Mouse (Mus musculus) MEL (cell line): ENCODE measurements around the gene Ube2m. TPM values are rescaled to one million over a fixed set of nuclear protein-coding genes. Genes with fewer than 3 reads are reported as not detected.

Experiments used
- DNase-seq: peaks from one replicate; pipeline ENCODE4 v3.0.0; 2011; ENCODE audit warnings: low read depth, low spot score
- H3K27ac ChIP-seq: 2 replicates; pipeline ENCODE4 v1.5.1; 2012; ENCODE audit warnings: low read depth, mild to moderate bottlenecking, control low read depth, low read length, moderate library complexity; ENCODE audit not compliant: control insufficient read depth
- H3K27me3 ChIP-seq, 2 experiments: fragments of 150-350 bp in 1 of 2; sonication (generic) in 1 of 2; 2 replicates each; pipeline ENCODE4 v1.6.1; 2012; ENCODE audit warnings: low read length in 2 of 2, mild to moderate bottlenecking in 2 of 2, improper control_type of control experiment in 1 of 2, moderate library complexity in 1 of 2; ENCODE audit not compliant: insufficient read depth in 2 of 2, control insufficient read depth in 1 of 2
- H3K36me3 ChIP-seq, 2 experiments: 2 replicates each; pipeline ENCODE4 v1.6.1; 2012 to 2014; ENCODE audit warnings: low read length in 2 of 2, improper control_type of control experiment in 1 of 2, inconsistent platforms in 1 of 2, mild to moderate bottlenecking in 1 of 2; ENCODE audit not compliant: insufficient read depth in 2 of 2, control insufficient read depth in 1 of 2
- H3K4me1 ChIP-seq, 2 experiments: fragments of 150-350 bp in 1 of 2; sonication (generic) in 1 of 2; 2 replicates each; pipeline ENCODE4 v1.6.1; 2012; ENCODE audit warnings: low read length in 2 of 2, improper control_type of control experiment in 1 of 2, mild to moderate bottlenecking in 1 of 2; ENCODE audit not compliant: insufficient read depth in 2 of 2, control insufficient read depth in 1 of 2
- H3K4me3 ChIP-seq, 2 experiments: fragments of 150-350 bp in 1 of 2; sonication (generic) in 1 of 2; 2 replicates each; pipeline ENCODE4 v1.5.1; 2012; ENCODE audit warnings: low read depth in 2 of 2, low read length in 2 of 2, mild to moderate bottlenecking in 2 of 2, moderate library complexity in 2 of 2, control low read depth in 1 of 2, improper control_type of control experiment in 1 of 2; ENCODE audit not compliant: control insufficient read depth in 1 of 2, insufficient read depth in 1 of 2
- H3K79me2 ChIP-seq: 2 replicates; pipeline ENCODE4 v1.6.1; 2012; ENCODE audit warnings: mild to moderate bottlenecking, low read length, moderate library complexity; ENCODE audit not compliant: control insufficient read depth, poor library complexity, insufficient read depth
- H3K9ac ChIP-seq: 2 replicates; pipeline ENCODE4 v1.6.1; 2012; ENCODE audit warnings: low read depth, mild to moderate bottlenecking, control low read depth, low read length, moderate library complexity; ENCODE audit not compliant: control insufficient read depth, poor library complexity, severe bottlenecking
- H3K9me3 ChIP-seq: fragments of 150-350 bp; sonication (generic); replicated peaks from 2 replicates; pipeline ENCODE4 v1.6.1; 2012; ENCODE audit warnings: mild to moderate bottlenecking, low read length, improper control_type of control experiment, moderate library complexity; ENCODE audit not compliant: insufficient read depth
- BHLHE40 ChIP-seq: IDR thresholded peaks from 2 replicates; pipeline ENCODE4 v1.6.1; 2012; ENCODE audit warnings: low read depth, mild to moderate bottlenecking, inconsistent platforms, low read length, improper control_type of control experiment, borderline replicate concordance
- ELF1 ChIP-seq: IDR thresholded peaks from 2 replicates; pipeline ENCODE4 v1.6.1; 2014; ENCODE audit warnings: low read depth, mild to moderate bottlenecking, inconsistent platforms, low read length, improper control_type of control experiment, moderate library complexity
- EP300 ChIP-seq, 2 experiments: IDR thresholded peaks; 2 replicates each; pipeline ENCODE4 v1.6.1; 2011; ENCODE audit warnings: improper control_type of control experiment in 2 of 2, low read length in 2 of 2, low read depth in 1 of 2, mild to moderate bottlenecking in 1 of 2
- GATA1 ChIP-seq: IDR thresholded peaks from 2 replicates; pipeline ENCODE4 v1.6.1; 2011; ENCODE audit warnings: low read depth, low read length, improper control_type of control experiment
- HCFC1 ChIP-seq: IDR thresholded peaks from 2 replicates; pipeline ENCODE4 v1.6.1; 2012; ENCODE audit warnings: low read depth, mild to moderate bottlenecking, inconsistent platforms, low read length, improper control_type of control experiment, moderate library complexity
- JUND ChIP-seq: IDR thresholded peaks from 2 replicates; pipeline ENCODE4 v1.6.1; 2011; ENCODE audit warnings: low read depth, mild to moderate bottlenecking, improper control_type of control experiment, low read length
- MAFK ChIP-seq: IDR thresholded peaks from 2 replicates; pipeline ENCODE4 v1.6.1; 2011; ENCODE audit warnings: low read depth, mild to moderate bottlenecking, low read length, improper control_type of control experiment, borderline replicate concordance
- MAX ChIP-seq: IDR thresholded peaks from 2 replicates; pipeline ENCODE4 v1.6.1; 2011; ENCODE audit warnings: low read length, improper control_type of control experiment
- MYC ChIP-seq: IDR thresholded peaks from 2 replicates; pipeline ENCODE4 v1.6.1; 2011; ENCODE audit warnings: low read depth, mild to moderate bottlenecking, low read length, improper control_type of control experiment, moderate library complexity
- NELFE ChIP-seq: IDR thresholded peaks from 2 replicates; pipeline ENCODE4 v1.6.1; 2011; ENCODE audit warnings: low read depth, low read length, improper control_type of control experiment
- NRF1 ChIP-seq: IDR thresholded peaks from 2 replicates; pipeline ENCODE4 v1.6.1; 2014; ENCODE audit warnings: low read depth, mild to moderate bottlenecking, inconsistent platforms, low read length, improper control_type of control experiment, moderate library complexity; ENCODE audit not compliant: poor library complexity, insufficient read depth, severe bottlenecking
- SIN3A ChIP-seq: IDR thresholded peaks from 2 replicates; pipeline ENCODE4 v1.6.1; 2012; ENCODE audit warnings: low read length, improper control_type of control experiment, inconsistent platforms
- TAL1 ChIP-seq: IDR thresholded peaks from 2 replicates; pipeline ENCODE4 v1.6.1; 2012; ENCODE audit warnings: mild to moderate bottlenecking, inconsistent platforms, low read length, moderate library complexity, mixed read lengths
- TBP ChIP-seq: IDR thresholded peaks from 2 replicates; pipeline ENCODE4 v1.8.0; 2011; ENCODE audit warnings: low read depth, low read length, improper control_type of control experiment
- TCF12 ChIP-seq: IDR thresholded peaks from 2 replicates; pipeline ENCODE4 v1.6.1; 2014; ENCODE audit warnings: low read depth, mild to moderate bottlenecking, inconsistent platforms, low read length, improper control_type of control experiment, moderate library complexity
- ZKSCAN1 ChIP-seq: IDR thresholded peaks from 2 replicates; pipeline ENCODE4 v1.6.1; 2012; ENCODE audit warnings: low read depth, mild to moderate bottlenecking, inconsistent platforms, low read length, improper control_type of control experiment, moderate library complexity
- ZMIZ1 ChIP-seq: IDR thresholded peaks from 2 replicates; pipeline ENCODE4 v1.6.1; 2012; ENCODE audit warnings: low read depth, mild to moderate bottlenecking, inconsistent platforms, low read length, improper control_type of control experiment, moderate library complexity
- polyA plus RNA-seq, 2 experiments: library from polyadenylated mRNA; stranded (reverse) in 1 of 2; unstranded in 1 of 2; fragments of >175 nt in 1 of 2; fragments of >200 nt in 1 of 2; gene quantifications; 2 replicates each; pipeline versions ENCODE4 v1.2.1 to v1.2.4; 2012; ENCODE audit warnings: low replicate concordance in 2 of 2, low read depth in 1 of 2; ENCODE audit not compliant: insufficient read length in 2 of 2, insufficient read depth in 1 of 2, missing spikeins in 1 of 2
- total RNA-seq: library from RNA; depleted of rRNA; stranded (reverse); fragments of 300-350 nt; gene quantifications from 2 replicates; pipeline ENCODE4 v1.2.3, GENCODE M21; 2012

Gene Ube2m
- total and polyA plus RNA-seq, 3 experiments = 134 to 336 TPM; not detected in 1

- TF ChIP-seq MAFK (no peak), NRF1 (peak; percentile 79), MAX (peak; percentile 69)
- TF ChIP-seq, all 39 proteins: peak for 16
Observed at GRCm38 (mm10) chr7:13054287-13055010, 16.4 kb upstream of the Ube2m start, which contains the start of gene Mzf1 (continued).

- no peak for TF ChIP-seq SIN3A
- TF ChIP-seq EP300 (IDR thresholded peaks at IDR 0.05; ENCODE audit: low read depth in 1 of 2, low read length in 2 of 2) = 0 out of 4 replicates have a peak, but pooled peaks of 1 of the 2 experiments have one; percentile 5
Observed at GRCm38 (mm10) chr7:13053961-13054286, 15.8 kb upstream of the Ube2m start.

GRCm38 (mm10) chr7:13053501-13053900 lies 15.4 kb upstream of the Ube2m start:
- H3K9me3 ChIP-seq = no peaks in the 10 kb centered on the region
- H3K4me1 ChIP-seq = peaks cover 4% of the 10 kb centered on the region in 2 experiments; a peak in 3 of 4 replicates
- H3K36me3 ChIP-seq = peaks cover 0 to 2% of the 10 kb centered on the region in 2 experiments; a peak in 1 of 4 replicates
- H3K9ac ChIP-seq = peak overlapping the region; percentile 72
- no peaks in the 10 kb centered on the region for H3K27me3 ChIP-seq
- no peak for TF ChIP-seq HCFC1
- TF ChIP-seq ZMIZ1 = no peak
- no peak for TF ChIP-seq TAL1
- no peak for TF ChIP-seq TBP
- no peak for TF ChIP-seq ZKSCAN1
- TF ChIP-seq GATA1 = no peak
- TF ChIP-seq EP300 (IDR thresholded peaks at IDR 0.05; ENCODE audit: low read depth in 1 of 2, low read length in 2 of 2) = no peak
- no peak for TF ChIP-seq ELF1
- no peak for TF ChIP-seq NELFE
- no peak for TF ChIP-seq JUND
- no peak for TF ChIP-seq BHLHE40
- TF ChIP-seq TCF12 = no peak
- no peak for TF ChIP-seq MYC
- TF ChIP-seq, all 39 proteins: peak for 0
- DNase-seq = no peak
- no peaks in the 10 kb centered on the region; the same call in 1 of the 2 replicates for H3K79me2 ChIP-seq
- peak overlapping the region; percentile 63 to 70; a peak in 3 of 4 replicates for H3K4me3 ChIP-seq
- no peak overlapping the region for H3K27ac ChIP-seq

More at GRCm38 (mm10) chr7:13053961-13054286, 15.8 kb upstream of the Ube2m start:
- Histone ChIP-seq H3K36me3 (peaks cover 0 to 3% of the 10 kb centered on the region in 2 experiments; a peak in 1 of 4 replicates), H3K79me2 (no peaks in the 10 kb centered on the region; the same call in 1 of the 2 replicates), H3K27me3 (no peaks in the 10 kb centered on the region), H3K9me3 (no peaks in the 10 kb centered on the region), H3K4me1 (peaks cover 4 to 6% of the 10 kb centered on the region in 2 experiments; a peak in 3 of 4 replicates), H3K4me3 (peak overlapping the region; percentile 63 to 70), H3K9ac (peak overlapping the region; percentile 72), H3K27ac (no peak overlapping the region)
- no peak for DNase-seq
